Mouse (Mus musculus) ES-Bruce4 (cell line): ENCODE measurements around the gene Olfr1076.

Source experiments
- CTCF ChIP-seq: IDR thresholded peaks from one replicate; pipeline ENCODE4 v1.8.1; 2011; ENCODE audit warnings: low read depth, low read length
- EP300 ChIP-seq: IDR thresholded peaks from 2 replicates; pipeline ENCODE4 v1.6.1; 2011; ENCODE audit warnings: low read depth, low read length; ENCODE audit not compliant: insufficient read depth
- POLR2A ChIP-seq: IDR thresholded peaks from one replicate; pipeline ENCODE4 v1.8.1; 2011; ENCODE audit warnings: low read length; ENCODE audit not compliant: insufficient read depth

DNA sequence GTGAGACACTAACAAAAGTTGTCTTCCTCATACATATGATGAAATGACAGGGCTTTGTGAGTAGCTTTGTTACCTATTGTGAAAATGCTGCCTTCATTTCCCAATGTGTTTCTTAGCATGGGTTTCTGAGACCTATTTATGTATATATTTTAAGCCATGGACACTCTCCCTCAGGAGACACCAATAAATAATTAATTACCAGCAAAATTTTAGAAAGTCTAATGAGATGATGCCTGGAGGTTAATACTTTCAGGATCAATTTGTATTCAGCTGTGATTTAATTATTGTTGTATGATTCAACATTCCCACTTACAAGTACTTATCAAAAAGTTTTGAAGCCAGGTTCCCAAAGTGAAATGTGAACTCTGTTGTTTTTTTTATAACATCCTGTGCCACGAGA, 34.1 kb downstream of the Olfr1076 start, which contains the start of gene Olfr1079:
- no peak for TF ChIP-seq POLR2A
- TF ChIP-seq EP300 = no peak
- TF ChIP-seq CTCF = no peak
